Comparison of ENCODE assay signal across 8 mouse cellular contexts in genomic region chr13:67172991-67173722, GRCm38 (mm10). TPM values are rescaled to one million over a fixed set of nuclear protein-coding genes. Genes with fewer than 3 reads are reported as not detected.
DNase-seq lines count a peak whose midpoint lies in the region; ATAC-seq and TF ChIP-seq lines count a peak whose summit lies in the region.
"Not testable (repeated sequence)": the region's sequence is repeated elsewhere in the genome, so short reads cannot be mapped to it uniquely, and the experiment has no call there.

Gene Rsl1, plus strand, starts transcription at chr13:67173182.

- not testable (repeated sequence) for H3K36me3 ChIP-seq in ES-Bruce4 (ENCODE audit: control insufficient read depth, insufficient read depth, low read length, poor library complexity, severe bottlenecking); forebrain, embryonic 16.5 days (ENCODE audit: control insufficient read depth, insufficient read depth); neural tube, embryonic 14.5 days (ENCODE audit: control insufficient read depth, insufficient read depth, low read length); testis, adult 2 months (ENCODE audit: control insufficient read depth, insufficient read depth, low read length)

- not testable (repeated sequence) for H3K9me3 ChIP-seq in ES-Bruce4 (replicated peaks; ENCODE audit: control insufficient read depth, insufficient read depth, low read length, poor library complexity, severe bottlenecking); forebrain, embryonic 16.5 days (ENCODE audit: control insufficient read depth, low read length); neural tube, embryonic 14.5 days (ENCODE audit: control insufficient read depth, low read length)

- peak; percentile 98 for ATAC-seq in forebrain, embryonic 16.5 days
- ATAC-seq in neural tube, embryonic 14.5 days (ENCODE audit: low read depth) = peak; percentile 99

- H3K27ac ChIP-seq in ES-Bruce4 (ENCODE audit: insufficient read depth, low read length); forebrain, embryonic 16.5 days (ENCODE audit: low read length); neural tube, embryonic 14.5 days (ENCODE audit: low read depth, low read length); testis, adult 2 months (ENCODE audit: control insufficient read depth, insufficient read depth, low read depth, low read length): not testable (repeated sequence)

- peak; percentile 63 for DNase-seq in cerebellum, adult 11-12 months
- DNase-seq in heart, postnatal 25 days (ENCODE audit: low spot score) = peak; percentile 67
- peak; percentile 65 to 84 for DNase-seq in layer of hippocampus, adult 18-20 months (ENCODE audit: low spot score in 2 of 2)
- peak; percentile 86 for DNase-seq in lung, adult 18-20 months

- H3K4me1 ChIP-seq in ES-Bruce4 (ENCODE audit: control insufficient read depth, insufficient read depth, low read length); forebrain, embryonic 16.5 days (replicated peaks; ENCODE audit: control insufficient read depth, insufficient read depth, low read length); neural tube, embryonic 14.5 days (ENCODE audit: control insufficient read depth, insufficient read depth, low read length); testis, adult 2 months (ENCODE audit: control insufficient read depth, insufficient read depth, low read length): not testable (repeated sequence)

- H3K4me3 ChIP-seq in ES-Bruce4 (ENCODE audit: low read depth, low read length) = peak within 1 kb of the TSS; percentile 80
- H3K4me3 ChIP-seq in forebrain, embryonic 16.5 days (replicated peaks; ENCODE audit: low read length) = peak within 1 kb of the TSS; percentile 75
- H3K4me3 ChIP-seq in neural tube, embryonic 14.5 days (ENCODE audit: low read depth, low read length) = peak within 1 kb of the TSS; percentile 42
- peak within 1 kb of the TSS; percentile 77 for H3K4me3 ChIP-seq in testis, adult 2 months (ENCODE audit: control insufficient read depth, low read depth, low read length)

- peak within 1 kb of the TSS; percentile 58 for H3K4me2 ChIP-seq in forebrain, embryonic 16.5 days (ENCODE audit: low read length)
- H3K4me2 ChIP-seq in neural tube, embryonic 14.5 days (ENCODE audit: low read depth, low read length) = peak within 1 kb of the TSS; percentile 52

- not testable (repeated sequence) for H3K27me3 ChIP-seq in ES-Bruce4 (ENCODE audit: control insufficient read depth, insufficient read depth, low read length, poor library complexity, severe bottlenecking); forebrain, embryonic 16.5 days (replicated peaks; ENCODE audit: control insufficient read depth, insufficient read depth, low read length); neural tube, embryonic 14.5 days (ENCODE audit: control insufficient read depth, insufficient read depth, low read length); testis, adult 2 months (ENCODE audit: control insufficient read depth, insufficient read depth, low read length)

- TF ChIP-seq POLR2A in ES-Bruce4 (IDR thresholded peaks at IDR 0.05; ENCODE audit: insufficient read depth, low read length); testis, adult 2 months (IDR thresholded peaks at IDR 0.05; ENCODE audit: control insufficient read depth, low read depth, low read length): not testable (repeated sequence)

- TF ChIP-seq EP300 in ES-Bruce4 (IDR thresholded peaks at IDR 0.05; ENCODE audit: insufficient read depth, low read depth, low read length) = not testable (repeated sequence)

- peak within 1 kb of the TSS; percentile 33 for H3K9ac ChIP-seq in ES-Bruce4 (ENCODE audit: low read depth, poor library complexity, severe bottlenecking)
- peak within 1 kb of the TSS; percentile 72 for H3K9ac ChIP-seq in forebrain, embryonic 16.5 days (replicated peaks; ENCODE audit: low read depth, low read length)
- peak within 1 kb of the TSS; percentile 50 for H3K9ac ChIP-seq in neural tube, embryonic 14.5 days (replicated peaks; ENCODE audit: low read depth, low read length)

- intact Hi-C loops in heart, postnatal 25 days (cut with DNase I) = loop anchor here (2.0 kb wide), 1 partner anchor 22 kb away; the partner anchor contains the start of gene Zfp455

- not testable (repeated sequence) for TF ChIP-seq CTCF in ES-Bruce4 (IDR thresholded peaks at IDR 0.05; ENCODE audit: low read depth, low read length); testis, adult 2 months (IDR thresholded peaks at IDR 0.05; ENCODE audit: control insufficient read depth, insufficient read depth, insufficient replicate concordance, low read depth, low read length)

- under 1% methylated on average over 17 of the region's 17 CpGs for WGBS in forebrain, embryonic 16.5 days
- WGBS in neural tube, embryonic 14.5 days = 1% methylated on average over 17 of the region's 17 CpGs

RNA-seq across cellular contexts. Expression of gene Rsl1, which starts in this region (rescaled TPM):
- polyA plus RNA-seq in ES-Bruce4 (2011; ENCODE audit: insufficient read depth, insufficient read length, low read depth, missing spikeins) = 7.3 and 8.5 TPM in 2 replicates
- 8.6 and 9.4 TPM in 2 replicates for polyA plus RNA-seq in forebrain, embryonic 16.5 days (2015; fragmentation: Nextera tagmentation; extraction: Ambion mirVana)
- total RNA-seq in heart, postnatal 25 days (2021) = 1 to 10 TPM; 2.9 to 3.8 TPM
- total RNA-seq in layer of hippocampus, adult 18-20 months (2021) = 1 to 10 TPM; 5.6 to 6.6 TPM
- polyA plus RNA-seq in neural tube, embryonic 14.5 days (2014; fragmentation: Nextera tagmentation; extraction: Ambion mirVana) = 4.5 and 5.2 TPM in 2 replicates
- 0.37 and 0.77 TPM in 2 replicates for polyA plus RNA-seq in testis, adult 2 months (2012; rRNA removed)
